ENCODE assay signal across 9 mouse cellular contexts in genomic region chr5:123138230-123138911, GRCm38 (mm10). TPM values are rescaled to one million over a fixed set of nuclear protein-coding genes. Genes with fewer than 3 reads are reported as not detected.
DNase-seq lines count a peak whose midpoint lies in the region; ATAC-seq and TF ChIP-seq lines count a peak whose summit lies in the region.
"Had no signal": no experiment of that assay in that cellular context is flagged by ENCODE, and none has a peak within 500 bp of the region (broad histone marks: within the 10 kb centered on the region; RNA-seq: fewer than 3 reads in every experiment).

No protein-coding gene starts in this region.

- H3K9ac ChIP-seq in ES-Bruce4 (ENCODE audit: low read depth, poor library complexity, severe bottlenecking) = peak overlapping the region; percentile 95
- H3K9ac ChIP-seq in forebrain, embryonic 13.5 days = peak overlapping the region; percentile 100
- H3K9ac ChIP-seq in limb, embryonic 12.5 days (replicated peaks) = peak overlapping the region; percentile 100
- peak overlapping the region; percentile 98 for H3K9ac ChIP-seq in midbrain, embryonic 15.5 days

- DNase-seq in adrenal gland, postnatal 10 days = peak; percentile 85
- DNase-seq in heart, postnatal 36 days = peak; percentile 71 to 85
- peak; percentile 51 for DNase-seq in thymus, postnatal 0 days (ENCODE audit: low spot score)
- DNase-seq in right cerebral cortex, postnatal 14 days = no peak

- peak overlapping the region; percentile 56 for H3K4me3 ChIP-seq in ES-Bruce4 (ENCODE audit: low read depth, low read length)
- H3K4me3 ChIP-seq in forebrain, embryonic 13.5 days = peak overlapping the region; percentile 94
- H3K4me3 ChIP-seq in limb, embryonic 12.5 days (replicated peaks) = peak overlapping the region; percentile 99
- H3K4me3 ChIP-seq in midbrain, embryonic 15.5 days = peak overlapping the region; percentile 94

- intact Hi-C loops in heart, postnatal 36 days (cut with DNase I) = no loop called here

- H3K4me1 ChIP-seq in ES-Bruce4 (ENCODE audit: control insufficient read depth, insufficient read depth, low read length) = peaks cover 1% of the 10 kb centered on the region
- H3K4me1 ChIP-seq in forebrain, embryonic 13.5 days = peaks cover 47% of the 10 kb centered on the region
- peaks cover 49% of the 10 kb centered on the region for H3K4me1 ChIP-seq in limb, embryonic 12.5 days (replicated peaks)
- H3K4me1 ChIP-seq in midbrain, embryonic 15.5 days = peaks cover 47% of the 10 kb centered on the region

- H3K27me3 ChIP-seq in ES-Bruce4 (ENCODE audit: control insufficient read depth, insufficient read depth, low read length, poor library complexity, severe bottlenecking) = no peaks in the 10 kb centered on the region
- H3K27me3 ChIP-seq in forebrain, embryonic 13.5 days = no peaks in the 10 kb centered on the region
- no peaks in the 10 kb centered on the region for H3K27me3 ChIP-seq in limb, embryonic 12.5 days
- no peaks in the 10 kb centered on the region for H3K27me3 ChIP-seq in midbrain, embryonic 15.5 days (replicated peaks)

- no peaks in the 10 kb centered on the region for H3K36me3 ChIP-seq in ES-Bruce4 (ENCODE audit: control insufficient read depth, insufficient read depth, low read length, poor library complexity, severe bottlenecking)
- H3K36me3 ChIP-seq in forebrain, embryonic 13.5 days (ENCODE audit: poor library complexity, severe bottlenecking) = peaks cover 26% of the 10 kb centered on the region
- peaks cover 31% of the 10 kb centered on the region for H3K36me3 ChIP-seq in limb, embryonic 12.5 days
- no peaks in the 10 kb centered on the region for H3K36me3 ChIP-seq in midbrain, embryonic 15.5 days (replicated peaks)

- TF ChIP-seq POLR2A in ES-Bruce4 (IDR thresholded peaks at IDR 0.05; ENCODE audit: insufficient read depth, low read length) = peak; percentile 76

- peak overlapping the region; percentile 96 for H3K4me2 ChIP-seq in forebrain, embryonic 13.5 days
- peak overlapping the region; percentile 100 for H3K4me2 ChIP-seq in limb, embryonic 12.5 days
- peak overlapping the region; percentile 99 for H3K4me2 ChIP-seq in midbrain, embryonic 15.5 days

- H3K9me3 ChIP-seq in ES-Bruce4 (replicated peaks; ENCODE audit: control insufficient read depth, insufficient read depth, low read length, poor library complexity, severe bottlenecking) = no peaks in the 10 kb centered on the region
- H3K9me3 ChIP-seq in forebrain, embryonic 13.5 days (replicated peaks) = no peaks in the 10 kb centered on the region
- H3K9me3 ChIP-seq in limb, embryonic 12.5 days = no peaks in the 10 kb centered on the region
- no peaks in the 10 kb centered on the region for H3K9me3 ChIP-seq in midbrain, embryonic 15.5 days

- H3K27ac ChIP-seq in ES-Bruce4 (ENCODE audit: insufficient read depth, low read length) = peak overlapping the region; percentile 99
- peak overlapping the region; percentile 100 for H3K27ac ChIP-seq in forebrain, embryonic 13.5 days
- peak overlapping the region; percentile 100 for H3K27ac ChIP-seq in limb, embryonic 12.5 days
- H3K27ac ChIP-seq in midbrain, embryonic 15.5 days = peak overlapping the region; percentile 100

- no peak for TF ChIP-seq CTCF in ES-Bruce4 (IDR thresholded peaks at IDR 0.05; ENCODE audit: low read depth, low read length)

- ATAC-seq in forebrain, embryonic 13.5 days = peak; percentile 5; the same call in 1 of the 2 replicates
- ATAC-seq in limb, embryonic 12.5 days (ENCODE audit: insufficient number of reproducible peaks, insufficient read depth, low FRiP score, low TSS enrichment, low read depth) = no peak
- ATAC-seq in midbrain, embryonic 15.5 days (replicated peaks) = 0 out of 2 replicates have a peak, but pooled peaks have one; percentile 10

- WGBS in forebrain, embryonic 13.5 days = under 1% methylated on average over 33 of the region's 40 CpGs
- under 1% methylated on average over 39 of the region's 40 CpGs for WGBS in limb, embryonic 12.5 days
- WGBS in midbrain, embryonic 15.5 days = under 1% methylated on average over 40 of the region's 40 CpGs

- TF ChIP-seq EP300 in ES-Bruce4 (IDR thresholded peaks at IDR 0.05; ENCODE audit: insufficient read depth, low read depth, low read length) = peak; percentile 98

RNA-seq across cellular contexts. Expression of gene Setd1b, which starts 3.6 kb away (rescaled TPM):
- polyA plus RNA-seq in ES-Bruce4 (2011; ENCODE audit: insufficient read depth, insufficient read length, low read depth, missing spikeins) = 8.6 and 11.3 TPM in 2 replicates
- 10 to 100 TPM; 19.5 to 27.4 TPM for total RNA-seq in adrenal gland, postnatal 10 days (2021)
- polyA plus RNA-seq in forebrain, embryonic 13.5 days (2015; fragmentation: Nextera tagmentation; extraction: Ambion mirVana) = 13.4 and 13.9 TPM in 2 replicates
- total RNA-seq in heart, postnatal 36 days (2021) = 10 to 100 TPM; 18.5 to 21.5 TPM
- 10.9 and 11.4 TPM in 2 replicates for polyA plus RNA-seq in limb, embryonic 12.5 days (2016; fragmentation: Nextera tagmentation; extraction: Ambion mirVana)
- polyA plus RNA-seq in midbrain, embryonic 15.5 days (2015; fragmentation: Nextera tagmentation; extraction: Ambion mirVana) = 12.2 TPM in 2 replicates
- polyA plus RNA-seq in thymus, postnatal 0 days (2015; fragmentation: Nextera tagmentation; extraction: Ambion mirVana) = 8.0 and 11.3 TPM in 2 replicates

RNA-seq across cellular contexts. Expression of gene Rhof, which starts 5.9 kb away (rescaled TPM):
- 1.6 and 2.0 TPM in 2 replicates for polyA plus RNA-seq in ES-Bruce4 (2011; ENCODE audit: insufficient read depth, insufficient read length, low read depth, missing spikeins)
- 1 to 10 TPM; 1.6 to 1.8 TPM for total RNA-seq in adrenal gland, postnatal 10 days (2021)
- 4.3 and 5.0 TPM in 2 replicates for polyA plus RNA-seq in forebrain, embryonic 13.5 days (2015; fragmentation: Nextera tagmentation; extraction: Ambion mirVana)
- total RNA-seq in heart, postnatal 36 days (2021) = under 1 TPM; 0.44 to 0.68 TPM
- 2.9 and 3.0 TPM in 2 replicates for polyA plus RNA-seq in limb, embryonic 12.5 days (2016; fragmentation: Nextera tagmentation; extraction: Ambion mirVana)
- polyA plus RNA-seq in midbrain, embryonic 15.5 days (2015; fragmentation: Nextera tagmentation; extraction: Ambion mirVana) = 12.2 and 13.4 TPM in 2 replicates
- 10.4 and 11.1 TPM in 2 replicates for polyA plus RNA-seq in thymus, postnatal 0 days (2015; fragmentation: Nextera tagmentation; extraction: Ambion mirVana)

RNA-seq across cellular contexts. Expression of gene Psmd9, which starts 30.8 kb away (rescaled TPM):
- polyA plus RNA-seq in ES-Bruce4 (2011; ENCODE audit: insufficient read depth, insufficient read length, low read depth, missing spikeins) = 24.8 TPM in 2 replicates
- 10 to 100 TPM; 29.0 to 29.4 TPM for total RNA-seq in adrenal gland, postnatal 10 days (2021)
- 75.5 and 77.3 TPM in 2 replicates for polyA plus RNA-seq in forebrain, embryonic 13.5 days (2015; fragmentation: Nextera tagmentation; extraction: Ambion mirVana)
- 10 to 100 TPM; 14.1 to 18.3 TPM for total RNA-seq in heart, postnatal 36 days (2021)
- 89.3 and 91.0 TPM in 2 replicates for polyA plus RNA-seq in limb, embryonic 12.5 days (2016; fragmentation: Nextera tagmentation; extraction: Ambion mirVana)
- polyA plus RNA-seq in midbrain, embryonic 15.5 days (2015; fragmentation: Nextera tagmentation; extraction: Ambion mirVana) = 71.5 and 73.4 TPM in 2 replicates
- 77.6 and 94.1 TPM in 2 replicates for polyA plus RNA-seq in thymus, postnatal 0 days (2015; fragmentation: Nextera tagmentation; extraction: Ambion mirVana)

RNA-seq across cellular contexts. Expression of gene Hpd, which starts 44.2 kb away (rescaled TPM):
- polyA plus RNA-seq in ES-Bruce4 (2011; ENCODE audit: insufficient read depth, insufficient read length, low read depth, missing spikeins) = not detected in 2 replicates
- 100 to 1,000 TPM in 1 of 2 experiments, 10 to 100 TPM in 1; 65.8 to 142 TPM for total RNA-seq in adrenal gland, postnatal 10 days (2021)
- polyA plus RNA-seq in forebrain, embryonic 13.5 days (2015; fragmentation: Nextera tagmentation; extraction: Ambion mirVana) = not detected in 2 replicates
- total RNA-seq in heart, postnatal 36 days (2021) = not detected
- polyA plus RNA-seq in limb, embryonic 12.5 days (2016; fragmentation: Nextera tagmentation; extraction: Ambion mirVana) = not detected in 2 replicates
- polyA plus RNA-seq in midbrain, embryonic 15.5 days (2015; fragmentation: Nextera tagmentation; extraction: Ambion mirVana) = not detected in 2 replicates
- 0.64 TPM in 1 of 2 replicates, not detected in the other for polyA plus RNA-seq in thymus, postnatal 0 days (2015; fragmentation: Nextera tagmentation; extraction: Ambion mirVana)
- total RNA-seq: layer of hippocampus, postnatal 25 days had no signal
